Mouse (Mus musculus): ENCODE data around the gene Dpyd.

DNA sequence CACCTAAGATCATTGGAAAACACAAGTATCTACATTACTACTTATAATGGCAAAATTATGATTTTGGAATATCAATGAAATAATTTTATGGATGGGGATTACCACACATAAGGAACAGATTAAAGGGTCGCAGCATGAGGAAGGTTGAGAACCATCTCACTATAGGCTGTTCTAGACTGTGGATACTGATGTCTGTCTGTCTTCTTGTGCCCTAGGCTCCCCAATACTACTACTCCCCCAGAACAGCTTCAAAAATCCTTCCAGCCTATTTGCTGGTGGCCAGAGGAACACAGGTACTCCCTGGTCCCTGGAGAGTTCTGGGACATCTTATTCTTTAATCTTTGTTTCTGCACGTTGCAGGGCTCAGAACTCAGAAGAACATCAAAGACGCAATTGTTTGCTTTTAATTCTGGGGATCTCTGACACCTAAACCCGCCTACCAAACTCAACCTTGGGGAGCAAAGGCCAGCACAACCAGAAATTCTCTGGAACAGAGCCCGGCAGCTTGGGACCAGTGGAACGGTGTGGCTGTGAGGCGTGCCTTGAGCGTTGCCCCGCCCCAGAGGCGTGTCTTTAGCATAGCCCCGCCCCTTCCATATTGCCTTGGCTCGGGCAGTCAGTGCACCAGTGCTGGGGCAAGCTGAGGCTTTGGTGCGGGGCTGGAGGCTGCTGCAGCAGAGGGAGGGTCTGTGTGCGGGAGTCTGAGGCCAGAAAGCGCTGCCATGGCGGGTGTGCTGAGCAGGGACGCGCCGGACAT is at the start of gene Dpyd:
- TF ChIP-seq GATA1 (IDR thresholded peaks at IDR 0.05; ENCODE audit: borderline replicate concordance, low read length) (no peak), FLI1 (IDR thresholded peaks at IDR 0.05; ENCODE audit: low read length) (no peak)

Data from megakaryocyte, embryonic 14.5 days (primary cell).